Mouse (Mus musculus) ZHBTc4 (cell line): ENCODE results near the gene Usp29.
"Not testable (repeated sequence)": the region's sequence is repeated elsewhere in the genome, so short reads cannot be mapped to it uniquely, and the experiment has no call there.

Experiments used
- DNase-seq: peaks from one replicate; pipeline ENCODE4 v3.0.0-alpha.2; 2011; ENCODE audit warnings: low read depth, low spot score

The Usp29 gene

DNA sequence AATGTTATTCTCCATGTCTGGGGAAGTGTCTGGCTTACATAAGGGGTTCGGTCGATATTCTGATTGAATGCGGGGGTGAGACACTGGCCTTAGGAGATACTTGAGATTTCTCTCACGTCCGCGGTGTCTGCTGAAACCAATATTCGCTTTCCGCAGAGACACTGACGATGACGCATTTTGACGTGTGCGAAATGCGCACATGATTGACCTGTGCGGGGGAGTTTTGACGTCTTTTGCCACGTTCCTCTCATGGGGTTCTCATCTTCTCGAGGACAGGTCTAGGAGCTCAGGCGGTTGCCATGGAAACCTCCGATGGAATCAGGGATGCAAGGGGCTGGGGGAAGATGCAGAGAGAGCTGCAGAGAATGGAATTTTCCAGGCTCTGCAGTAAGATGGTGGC lies 144.1 kb downstream of the Usp29 start:
- DNase-seq, result peak; percentile 18

- DNase-seq, result no peak
Observed at GRCm38 (mm10) chr7:6878202-6878601, 147.8 kb downstream of the Usp29 start.

DNA sequence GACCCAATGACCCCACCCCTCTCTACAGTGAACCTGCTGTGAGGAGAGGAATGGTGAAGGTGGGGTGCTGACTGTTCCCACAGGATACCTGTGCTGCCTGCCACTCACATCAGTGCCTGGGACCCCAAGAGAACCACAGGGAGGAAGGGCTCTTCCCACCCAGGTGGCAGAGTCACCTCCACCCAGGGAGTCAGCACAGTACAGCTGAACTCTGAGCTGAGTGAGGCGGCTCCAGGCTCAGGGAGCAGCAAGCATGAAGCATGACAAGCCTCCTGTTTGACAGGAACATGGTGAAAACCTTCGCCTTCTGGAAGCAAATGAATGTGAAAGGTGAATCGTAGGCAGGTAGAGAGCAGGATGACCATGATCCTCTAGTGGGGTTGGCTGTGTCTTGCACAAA lies 148.5 kb downstream of the Usp29 start:
- DNase-seq, result not testable (repeated sequence)

GRCm38 (mm10) chr7:6879512-6880164 lies 149.3 kb downstream of the Usp29 start:
- DNase-seq, result peak; percentile 9

- not testable (repeated sequence) for DNase-seq
Observed at GRCm38 (mm10) chr7:6880918-6881317, 150.5 kb downstream of the Usp29 start.

GRCm38 (mm10) chr7:6881473-6882046 lies 151.2 kb downstream of the Usp29 start:
- no peak for DNase-seq

DNA sequence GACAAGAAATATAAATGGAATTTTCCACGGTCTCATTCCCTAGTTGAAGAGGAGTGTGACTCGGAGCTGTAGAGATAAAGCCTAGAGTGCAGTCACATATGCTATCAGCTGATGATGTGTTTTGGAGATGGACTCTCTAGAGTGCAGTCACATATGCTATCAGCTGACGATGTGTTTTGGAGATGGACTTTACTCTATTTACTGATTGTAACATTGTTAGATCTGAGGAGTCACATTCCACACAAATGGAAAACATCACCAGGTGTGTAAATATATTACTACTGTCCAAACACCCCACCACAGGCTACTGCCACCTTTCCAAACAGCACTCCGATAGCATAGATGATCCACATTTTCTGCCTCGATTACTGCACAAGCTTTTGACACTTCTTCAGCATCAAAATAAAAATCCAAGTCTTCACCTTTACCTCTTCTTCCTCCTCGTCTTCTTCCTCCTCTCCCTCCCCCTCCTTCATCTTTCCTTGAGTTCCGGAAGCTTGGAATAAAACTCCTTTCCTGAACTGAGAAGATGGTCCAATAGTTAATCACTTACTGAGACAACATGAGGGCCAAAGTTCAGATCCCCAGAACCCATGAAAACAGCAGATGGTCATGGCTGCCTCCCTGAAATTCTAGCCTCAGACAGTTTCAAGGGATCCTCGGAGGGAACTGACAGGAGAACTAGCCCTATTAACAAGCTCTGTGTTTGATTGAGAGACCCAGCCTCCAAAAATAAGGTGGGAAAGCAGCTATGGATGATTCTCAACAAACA lies 153.2 kb downstream of the Usp29 start:
- DNase-seq, result no peak

DNA sequence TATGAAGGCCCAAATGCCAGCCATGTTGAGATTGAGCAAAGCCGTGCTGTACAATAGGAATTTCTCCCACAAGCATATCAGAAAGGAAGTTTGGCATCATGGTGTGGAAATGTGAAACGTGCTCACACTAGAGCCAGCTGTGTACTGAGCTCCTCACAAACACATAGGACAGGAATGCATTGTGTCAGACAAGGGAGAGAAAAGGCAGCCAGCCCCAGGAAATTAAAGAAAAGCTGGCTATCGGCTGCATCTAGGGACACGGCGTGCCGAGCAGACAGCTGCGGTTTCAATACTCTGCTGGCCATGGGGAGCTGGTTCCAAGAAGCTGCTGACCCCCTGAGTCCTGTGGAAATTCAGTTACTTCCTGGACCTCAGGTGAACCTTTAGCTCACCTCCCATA lies 155.0 kb downstream of the Usp29 start:
- DNase-seq, result no peak

DNA sequence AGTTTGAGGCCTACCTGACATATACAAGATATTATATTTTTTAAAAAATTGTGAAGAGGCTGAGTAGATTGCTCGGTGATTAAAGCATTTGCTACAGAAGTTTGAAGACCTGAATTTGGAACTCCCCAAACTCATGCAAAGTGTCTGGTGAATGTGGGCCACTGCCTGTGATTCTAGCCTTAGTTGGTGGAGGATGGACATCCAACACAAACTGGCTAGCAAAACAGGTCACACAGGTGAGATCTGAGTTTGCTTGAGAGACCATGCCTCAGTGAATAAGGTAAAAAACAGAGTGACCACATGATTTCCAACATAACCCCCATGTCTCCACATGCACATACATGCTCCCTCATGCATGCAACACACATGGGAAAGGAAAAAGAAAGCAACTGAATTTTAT lies 156.5 kb downstream of the Usp29 start:
- no peak for DNase-seq

DNA sequence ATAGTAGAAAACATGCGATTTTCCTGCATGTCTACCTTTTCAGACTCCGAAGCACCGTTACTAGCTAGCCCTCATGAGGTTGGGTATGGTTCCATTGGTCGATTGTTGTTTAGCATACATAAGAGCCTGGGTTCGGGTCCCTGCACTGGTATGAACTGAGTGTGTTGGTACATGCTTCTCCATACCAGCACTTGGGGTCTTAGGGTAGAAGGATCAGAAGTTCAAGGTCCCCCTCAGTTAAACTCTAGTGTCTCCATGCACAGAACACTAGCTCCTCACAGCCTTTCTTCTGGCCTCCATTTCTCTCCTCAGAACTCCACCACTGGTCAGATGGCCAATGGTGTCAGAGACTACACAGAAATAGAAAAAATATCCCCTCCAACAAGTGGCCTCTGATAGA lies 159.5 kb downstream of the Usp29 start:
- no peak for DNase-seq

GRCm38 (mm10) chr7:6891206-6891605 lies 160.8 kb downstream of the Usp29 start:
- no peak for DNase-seq

GRCm38 (mm10) chr7:6897021-6897420 lies 166.6 kb downstream of the Usp29 start:
- DNase-seq, result not testable (repeated sequence)

DNA sequence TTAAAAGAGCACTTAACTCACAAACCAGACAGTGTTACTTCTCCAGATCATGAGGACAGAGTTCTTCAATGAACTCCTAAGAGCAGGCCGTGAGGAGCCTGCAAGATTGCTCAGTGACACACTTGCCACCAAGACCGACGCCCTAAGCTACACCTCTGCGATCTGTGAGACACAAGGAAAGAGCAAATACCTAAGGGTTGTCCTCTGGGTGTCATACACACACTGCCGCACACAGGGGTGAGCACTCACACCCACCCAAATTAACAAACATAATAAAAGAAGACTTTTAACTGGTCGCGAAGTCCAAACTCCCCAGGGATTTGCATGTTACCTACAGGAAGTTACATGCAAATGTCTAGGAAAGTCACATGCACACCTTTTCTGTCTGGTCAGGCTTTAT lies 170.3 kb downstream of the Usp29 start:
- no peak for DNase-seq

DNA sequence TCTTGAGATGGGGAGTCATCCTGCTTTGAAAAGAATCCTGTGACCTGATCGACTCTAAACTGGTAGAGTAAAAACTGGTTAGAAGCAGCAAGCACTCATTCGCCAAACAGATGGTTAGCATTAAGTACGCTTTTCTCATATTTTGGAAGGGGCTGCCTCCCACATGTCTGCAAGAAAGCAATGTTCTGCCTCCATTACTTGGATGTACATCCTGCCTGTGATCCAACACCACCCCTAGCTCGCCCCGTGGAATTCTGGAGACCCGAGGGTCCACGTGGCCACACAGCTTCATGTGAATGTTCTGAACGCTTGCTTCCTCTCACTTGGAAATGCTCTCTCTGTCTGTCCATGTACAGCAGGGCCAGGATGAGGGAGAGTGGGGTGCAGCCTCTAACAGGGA lies 173.1 kb downstream of the Usp29 start:
- DNase-seq, result no peak

DNA sequence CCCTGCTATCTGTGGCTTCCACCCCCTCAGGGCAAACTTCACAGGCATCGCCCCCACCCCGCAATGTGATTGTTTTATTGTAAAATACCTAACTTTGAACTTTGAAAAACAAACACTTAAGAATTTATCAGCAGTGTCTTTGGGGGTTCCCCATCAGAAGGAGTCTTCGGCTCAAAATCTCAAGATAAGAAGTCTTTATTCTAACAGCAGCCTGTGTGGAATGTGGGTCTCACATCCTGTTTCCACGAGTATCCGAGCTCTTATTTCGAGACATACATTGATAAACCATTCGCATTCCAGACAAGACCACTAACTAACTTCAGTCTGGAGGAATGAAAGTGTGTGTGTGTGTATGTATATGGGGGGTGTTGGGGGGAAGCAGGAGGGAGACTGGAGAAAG lies 180.1 kb downstream of the Usp29 start:
- DNase-seq, result no peak

GRCm38 (mm10) chr7:6911731-6912130 lies 181.4 kb downstream of the Usp29 start:
- DNase-seq, result no peak

DNA sequence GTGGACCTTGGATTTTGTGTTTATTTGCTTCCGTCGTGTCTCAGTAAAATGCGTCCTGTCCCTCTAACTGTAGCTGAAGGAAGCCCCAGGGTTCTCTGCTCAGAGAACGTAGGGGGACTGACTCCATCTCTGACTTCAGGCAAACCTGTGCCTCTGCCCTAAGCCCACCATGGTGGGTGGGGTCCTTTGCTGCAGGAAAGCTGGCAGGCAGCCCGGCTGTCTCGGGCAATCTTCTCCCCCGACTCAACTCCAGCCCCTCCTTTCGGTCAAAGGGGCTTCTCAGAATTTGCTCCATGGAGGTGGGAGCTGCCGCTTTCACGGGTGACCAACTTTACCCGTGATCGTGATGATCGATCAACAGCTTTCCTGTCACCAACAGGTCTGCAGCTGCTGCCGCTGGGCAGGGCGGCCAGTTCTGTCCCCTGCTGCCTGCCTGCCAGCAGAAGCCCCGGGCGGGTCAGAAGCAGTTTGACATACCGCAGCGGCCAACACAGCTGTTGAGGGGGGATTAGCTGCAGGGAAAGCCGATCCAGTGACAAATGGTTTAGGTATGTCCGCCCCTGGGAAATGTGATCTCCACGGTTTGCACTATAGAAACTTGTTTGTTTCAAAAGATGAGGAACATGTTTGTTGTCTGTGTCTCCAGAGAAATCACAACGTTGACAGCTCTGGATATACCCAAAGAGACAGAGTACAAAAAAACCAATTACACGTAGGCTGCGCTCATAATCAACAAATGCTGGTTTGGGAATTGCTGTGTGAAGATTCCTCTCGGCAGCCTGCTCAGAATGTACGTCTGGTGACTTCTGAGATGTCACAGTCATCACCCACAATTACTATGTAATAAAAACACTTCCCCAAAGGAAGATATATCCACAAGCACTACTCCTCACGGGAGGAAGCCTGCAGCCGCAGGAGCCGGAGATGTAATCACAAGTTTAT lies 183.3 kb downstream of the Usp29 start:
- DNase-seq, result no peak

DNA sequence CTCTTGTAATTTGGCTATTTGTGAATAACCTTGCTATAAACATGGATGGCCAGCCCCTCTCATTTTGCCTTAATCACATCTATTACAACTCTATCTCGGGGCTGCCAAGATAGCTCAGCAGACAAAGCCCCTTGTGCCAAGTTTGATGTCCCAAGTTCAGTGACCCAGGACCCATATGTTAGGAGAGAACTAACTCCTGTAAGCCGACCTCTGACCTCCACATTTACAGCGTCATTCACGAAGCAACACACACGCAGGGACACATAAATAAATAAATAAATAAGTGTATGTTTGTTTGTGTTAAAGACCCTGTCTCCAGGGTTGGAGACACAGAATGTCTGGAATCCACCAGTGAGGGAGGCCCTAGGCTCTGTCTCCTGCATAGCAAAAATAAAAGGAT lies 186.7 kb downstream of the Usp29 start:
- DNase-seq, result no peak

DNA sequence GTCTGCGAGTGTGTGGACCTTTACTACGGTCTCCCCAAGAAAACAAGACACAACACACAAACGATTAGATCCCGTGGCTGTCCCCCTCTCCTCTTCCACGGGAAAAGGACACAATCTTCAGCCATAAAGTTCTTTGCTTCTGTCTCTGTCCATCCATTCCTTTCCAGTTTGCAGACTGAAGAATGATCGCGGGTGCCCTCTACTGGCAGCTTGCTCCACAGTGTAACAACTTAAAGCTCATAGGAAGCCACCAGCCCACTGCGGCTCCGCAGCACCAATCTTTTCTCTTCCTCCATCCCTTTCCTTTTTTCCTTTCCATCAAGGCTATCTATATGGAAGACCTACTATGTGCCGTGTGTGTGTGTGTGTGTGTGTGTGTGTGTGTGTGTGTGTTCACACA lies 187.9 kb downstream of the Usp29 start:
- DNase-seq, result peak; percentile 81

DNA sequence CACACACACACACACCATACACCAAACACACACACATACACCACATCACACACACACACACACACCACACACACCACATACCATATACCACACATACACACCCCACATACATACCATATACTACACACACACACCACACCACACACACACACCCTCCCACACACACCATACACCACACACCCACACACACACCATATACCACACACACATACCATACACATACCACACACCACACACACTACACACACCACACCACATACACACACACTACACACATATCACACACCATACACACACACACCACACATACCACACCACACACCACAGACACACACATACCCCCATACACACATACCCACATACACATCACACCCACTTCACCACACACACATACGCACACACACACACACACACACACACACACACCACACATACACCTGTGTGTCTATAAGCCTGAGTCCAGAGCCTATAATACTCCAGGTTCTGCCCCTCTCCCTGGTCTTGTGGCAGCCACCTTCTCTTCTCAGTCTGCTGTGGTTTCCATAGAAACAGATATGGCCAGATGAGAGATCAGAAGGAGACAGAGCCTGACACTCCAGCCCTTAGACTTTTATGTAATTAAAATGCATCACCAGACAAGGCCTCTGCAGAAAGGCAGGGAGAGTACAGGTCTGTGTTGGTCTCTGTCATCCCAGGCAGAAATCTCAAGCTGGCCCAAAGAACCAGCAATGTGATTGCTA lies 188.9 kb downstream of the Usp29 start:
- DNase-seq, result no peak

DNA sequence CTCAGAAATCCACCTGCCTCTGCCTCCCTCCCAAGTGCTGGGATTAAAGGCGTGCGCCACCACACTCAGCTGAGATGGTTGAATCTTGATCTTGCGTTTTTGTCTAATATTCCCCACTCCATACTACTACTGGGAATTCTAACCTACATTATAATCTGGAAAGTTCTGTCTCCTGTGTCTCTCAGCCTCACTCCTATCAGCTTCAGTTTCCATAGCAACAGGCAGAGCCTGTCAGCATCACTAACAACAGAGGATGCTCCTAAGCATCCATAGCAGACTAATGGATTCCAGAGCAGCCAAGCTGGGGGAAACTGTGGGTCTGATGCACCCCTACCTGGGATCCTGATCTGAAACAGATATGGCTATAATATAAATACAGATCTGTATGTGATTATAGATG lies 193.1 kb downstream of the Usp29 start:
- no peak for DNase-seq
